Mouse (Mus musculus) forebrain, postnatal 0 days (tissue): ENCODE measurements at regions not wholly inside any gene's neighbourhood (a gene's known extent, or its start where the extent isn't known, plus 50 kb on each side); places are given as distances from the start of the nearest gene placed in this dataset.
A peak's percentile ranks its signal among the peaks of the same experiment; 100 is the strongest.

Experiments
- ATAC-seq: fragments of 200-750 bp; cut with Nextera tagmentation; 2 replicates; pipeline ENCODE4 v1.8.0; 2017; ENCODE audit warnings: mild to moderate bottlenecking, moderate library complexity
- DNase-seq: peaks from one replicate; pipeline ENCODE4 v3.0.0-alpha.2; 2015
- H3K27ac ChIP-seq: fragments of 300-500 bp; sonication (generic); 2 replicates; pipeline ENCODE4 v1.5.1; 2014; ENCODE audit warnings: low read depth, mild to moderate bottlenecking, antibody characterized with exemption, low read length, moderate library complexity, mixed read lengths
- H3K27me3 ChIP-seq: fragments of 300-500 bp; sonication (generic); 2 replicates; pipeline ENCODE4 v1.6.1; 2014; ENCODE audit warnings: mild to moderate bottlenecking, low read length, mixed read lengths; ENCODE audit not compliant: insufficient read depth
- H3K36me3 ChIP-seq: fragments of 300-500 bp; sonication (generic); 2 replicates; pipeline ENCODE4 v1.6.1; 2014; ENCODE audit warnings: mild to moderate bottlenecking, moderate library complexity; ENCODE audit not compliant: insufficient read depth
- H3K4me1 ChIP-seq: fragments of 300-500 bp; sonication (generic); 2 replicates; pipeline ENCODE4 v1.6.1; 2014; ENCODE audit warnings: antibody characterized with exemption; ENCODE audit not compliant: insufficient read depth
- H3K4me2 ChIP-seq: fragments of 300-500 bp; sonication (generic); 2 replicates; pipeline ENCODE4 v1.6.1; 2014; ENCODE audit warnings: low read depth, mild to moderate bottlenecking, moderate library complexity
- H3K4me3 ChIP-seq: fragments of 300-500 bp; sonication (generic); 2 replicates; pipeline ENCODE4 v1.5.1; 2014; ENCODE audit warnings: low read depth, low read length, mixed read lengths
- H3K9ac ChIP-seq: fragments of 300-500 bp; sonication (generic); 2 replicates; pipeline ENCODE4 v1.6.1; 2014; ENCODE audit warnings: mild to moderate bottlenecking
- H3K9me3 ChIP-seq: fragments of 300-500 bp; sonication (generic); 2 replicates; pipeline ENCODE4 v1.6.1; 2016; ENCODE audit warnings: low read length
- CTCF ChIP-seq: sonication (generic); IDR thresholded peaks from 2 replicates; pipeline ENCODE4 v1.5.1; 2016; ENCODE audit warnings: antibody characterized with exemption, control low read depth, low read depth
- WGBS: fragments of 180-500 bp; shearing (Covaris S2); extraction: QIAGEN DNeasy Blood & Tissue Kit; methylation state at CpG from one replicate; pipeline ENCODE4 v1.1.7; 2014; 5-methylcytosine and 5-hydroxymethylcytosine counted together

DNA sequence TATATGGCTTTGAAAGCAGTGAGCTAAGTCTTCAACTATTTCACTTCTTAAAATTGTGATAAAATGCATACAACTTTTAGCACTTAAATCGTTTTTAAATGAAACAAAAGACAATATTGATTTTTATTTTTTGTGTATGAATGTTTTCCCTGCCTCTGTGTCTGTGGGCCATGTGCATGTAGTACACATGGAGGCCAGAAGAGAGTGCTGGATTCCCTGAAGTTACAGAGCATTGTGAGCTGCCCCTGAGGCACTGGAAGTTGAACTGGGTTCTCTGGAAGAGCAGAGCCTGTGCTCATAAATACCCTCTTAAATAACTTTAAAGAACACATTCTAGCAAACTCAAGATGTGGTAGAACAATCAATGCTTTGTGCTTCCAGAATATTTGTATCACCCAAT is 61.8 kb upstream of the Gm6812 start:
- Histone ChIP-seq H3K27ac (no peak overlapping the region), H3K4me3 (no peak overlapping the region), H3K27me3 (no peaks in the 10 kb centered on the region), H3K4me2 (no peak overlapping the region), H3K9me3 (no peaks in the 10 kb centered on the region), H3K9ac (no peak overlapping the region), H3K36me3 (no peaks in the 10 kb centered on the region), H3K4me1 (no peaks in the 10 kb centered on the region)
- ATAC-seq (no peak), DNase-seq (no peak)
- 25% methylated on average over 1 of the region's 1 CpGs for WGBS
- peak; percentile 31; the same call in 1 of the 2 replicates for TF ChIP-seq CTCF

DNA sequence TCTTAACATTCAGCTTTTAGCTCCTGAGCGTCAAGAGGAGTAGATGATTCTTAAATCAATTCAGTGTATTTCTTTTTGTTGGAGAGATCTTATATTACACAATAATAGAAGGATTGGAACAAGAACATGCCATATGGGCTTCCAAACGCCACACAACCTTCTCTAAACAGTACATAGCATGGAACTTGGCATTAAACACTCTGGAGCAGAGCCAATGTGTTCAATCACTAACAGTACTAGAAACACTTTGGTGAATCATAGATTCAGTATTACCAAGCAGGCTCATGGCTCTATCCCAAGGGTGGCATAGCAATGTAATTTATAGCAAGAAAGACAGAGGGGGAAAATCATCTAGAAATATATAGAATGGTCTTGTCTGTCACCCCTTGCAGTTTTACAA is 60.4 kb upstream of the Gm6812 start:
- ATAC-seq (peak; percentile 43; the same call in 1 of the 2 replicates), DNase-seq (peak; percentile 34)
- H3K4me1 ChIP-seq, result no peaks in the 10 kb centered on the region
- no peak for TF ChIP-seq CTCF
- no peaks in the 10 kb centered on the region for H3K36me3 ChIP-seq
- H3K4me3 ChIP-seq, result no peak overlapping the region
- no peak overlapping the region for H3K27ac ChIP-seq
- H3K9ac ChIP-seq, result no peak overlapping the region
- WGBS, result 34% methylated on average over 2 of the region's 2 CpGs
- no peak overlapping the region for H3K4me2 ChIP-seq
- no peaks in the 10 kb centered on the region for H3K9me3 ChIP-seq
- no peaks in the 10 kb centered on the region for H3K27me3 ChIP-seq

DNA sequence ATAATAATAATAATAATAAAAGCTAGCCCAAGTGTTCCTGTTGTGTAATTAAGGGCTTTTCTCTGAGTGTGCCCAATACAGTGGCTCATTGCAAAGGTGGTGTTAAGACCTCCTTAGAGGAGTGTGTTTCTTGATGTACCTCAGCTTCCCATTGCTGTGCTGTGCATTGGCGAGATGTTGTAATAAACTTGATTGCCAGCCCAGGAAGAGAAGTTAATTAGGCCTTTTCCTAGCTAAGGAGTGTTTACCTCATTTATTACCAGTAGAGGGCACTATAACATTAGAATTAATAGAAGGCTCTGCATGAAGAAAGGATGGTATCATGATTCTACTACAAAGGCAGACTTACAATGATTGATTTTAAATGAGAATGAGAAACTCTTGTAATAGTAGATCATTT is 57.9 kb upstream of the Gm6812 start:
- Histone ChIP-seq H3K9ac (no peak overlapping the region), H3K4me2 (no peak overlapping the region), H3K4me1 (no peaks in the 10 kb centered on the region), H3K27ac (no peak overlapping the region), H3K36me3 (no peaks in the 10 kb centered on the region), H3K4me3 (no peak overlapping the region), H3K9me3 (no peaks in the 10 kb centered on the region), H3K27me3 (no peaks in the 10 kb centered on the region)
- ATAC-seq (peak; percentile 55; the same call in 1 of the 2 replicates), DNase-seq (peak; percentile 34)
- WGBS, result 21% methylated on average over 1 of the region's 1 CpGs
- peak; percentile 58 for TF ChIP-seq CTCF

DNA sequence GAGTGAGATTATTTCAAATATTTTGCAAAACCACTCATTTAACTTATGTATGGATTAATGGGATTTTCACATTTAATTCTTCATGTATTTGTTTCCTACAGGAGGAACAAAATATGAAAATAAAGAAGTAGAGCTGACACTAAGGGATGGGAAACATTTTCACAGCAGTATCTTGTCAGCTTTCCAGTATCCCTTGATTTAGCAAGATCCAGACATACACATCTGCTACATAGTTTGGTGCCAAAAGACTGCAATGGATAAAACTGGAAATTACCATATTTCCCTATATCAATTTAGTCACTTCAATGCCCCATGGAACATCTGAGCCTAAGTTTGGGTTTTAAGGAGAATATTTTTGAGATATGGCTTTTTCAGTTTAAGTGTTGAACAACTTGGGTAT is 52.9 kb upstream of the Gm6812 start:
- no peaks in the 10 kb centered on the region for H3K36me3 ChIP-seq
- DNase-seq (no peak), ATAC-seq (no peak)
- TF ChIP-seq CTCF, result no peak
- no peak overlapping the region for H3K9ac ChIP-seq
- no peak overlapping the region for H3K4me3 ChIP-seq
- H3K4me1 ChIP-seq, result no peaks in the 10 kb centered on the region
- H3K9me3 ChIP-seq, result no peaks in the 10 kb centered on the region
- no peak overlapping the region for H3K27ac ChIP-seq
- no peak overlapping the region for H3K4me2 ChIP-seq
- no peaks in the 10 kb centered on the region for H3K27me3 ChIP-seq
